Mouse (Mus musculus) telencephalon, adult 2 months (tissue): ENCODE results near the gene Nuak2.
"Not testable (repeated sequence)": the region's sequence is repeated elsewhere in the genome, so short reads cannot be mapped to it uniquely, and the experiment has no call there.

Experiments
- DNase-seq: peaks from one replicate; pipeline ENCODE4 v3.0.0-alpha.2; 2011; ENCODE audit warnings: low read depth, low spot score

Gene Nuak2

DNA sequence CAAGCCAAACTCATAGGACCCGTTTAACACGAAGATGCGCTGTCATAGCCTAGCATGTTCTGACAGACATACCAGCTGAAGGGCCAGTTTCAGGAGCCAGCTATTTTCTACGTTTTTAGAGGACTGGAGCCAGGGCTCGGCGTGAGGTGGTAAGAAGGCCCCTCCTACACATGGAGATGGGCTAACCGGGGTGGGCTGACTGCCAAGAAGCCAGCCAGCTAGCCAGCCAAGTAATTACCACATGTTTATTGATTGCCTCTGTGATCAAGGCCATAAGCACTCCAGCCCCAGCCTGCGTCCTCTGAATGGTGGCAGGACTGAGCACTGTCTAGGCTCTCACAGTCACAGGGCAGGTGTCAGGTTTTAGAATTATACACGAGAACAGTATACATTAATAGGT, 10.9 kb downstream of the Nuak2 start:
- no peak for DNase-seq

DNA sequence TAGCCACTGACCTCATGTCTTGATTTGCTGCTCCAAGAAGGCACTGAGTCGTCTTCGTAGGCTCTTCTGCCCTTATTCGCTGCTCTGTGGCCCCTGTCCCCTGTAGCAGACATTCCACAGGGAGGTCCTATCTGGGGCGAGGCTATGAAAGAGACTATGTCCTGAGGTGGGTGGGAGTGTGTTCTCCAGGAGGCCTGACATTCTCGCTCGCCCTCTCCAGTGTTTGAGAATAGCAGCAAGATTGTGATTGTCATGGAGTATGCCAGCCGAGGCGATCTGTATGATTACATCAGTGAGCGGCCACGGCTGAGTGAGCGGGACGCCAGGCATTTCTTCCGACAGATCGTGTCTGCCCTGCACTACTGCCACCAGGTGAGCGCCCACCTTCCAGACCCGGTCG, 11.6 kb downstream of the Nuak2 start:
- DNase-seq, result no peak

DNA sequence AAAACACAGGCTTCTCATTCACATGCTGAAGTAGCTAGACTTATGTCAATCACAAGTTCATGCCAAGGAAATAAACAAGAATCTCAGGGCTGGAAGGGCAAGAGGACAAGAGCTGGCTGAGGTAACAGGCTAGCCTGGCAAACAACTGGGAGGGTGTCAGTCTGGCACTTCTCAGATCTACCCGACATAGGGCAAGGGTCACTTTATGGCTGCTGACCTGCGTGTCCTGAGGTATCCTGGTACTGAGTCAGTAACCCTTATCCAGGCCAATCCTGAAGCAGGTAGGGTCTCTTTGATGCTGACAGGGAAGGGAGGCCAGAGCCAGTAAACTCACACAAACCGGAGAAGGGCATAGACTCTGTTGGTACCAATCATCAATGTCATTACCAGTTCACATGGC, 12.6 kb downstream of the Nuak2 start:
- DNase-seq, result no peak

DNA sequence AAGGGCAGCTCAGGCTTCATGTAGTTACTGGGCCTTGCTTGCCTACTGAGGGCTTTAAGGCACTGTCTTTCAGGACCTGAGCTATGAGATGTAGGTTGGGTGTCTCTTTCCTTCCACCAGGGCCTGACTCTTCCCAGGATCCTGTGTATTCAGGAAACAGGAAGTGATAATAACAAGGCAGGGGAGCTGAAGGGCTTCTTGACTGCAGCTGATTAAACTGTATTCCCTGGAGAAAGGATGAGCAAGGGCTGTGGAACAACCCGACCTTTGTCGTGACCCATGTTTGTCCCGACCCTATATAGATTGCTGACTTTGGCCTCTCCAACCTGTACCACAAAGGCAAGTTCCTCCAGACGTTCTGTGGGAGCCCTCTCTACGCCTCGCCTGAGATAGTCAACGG, 13.7 kb downstream of the Nuak2 start:
- no peak for DNase-seq

DNA sequence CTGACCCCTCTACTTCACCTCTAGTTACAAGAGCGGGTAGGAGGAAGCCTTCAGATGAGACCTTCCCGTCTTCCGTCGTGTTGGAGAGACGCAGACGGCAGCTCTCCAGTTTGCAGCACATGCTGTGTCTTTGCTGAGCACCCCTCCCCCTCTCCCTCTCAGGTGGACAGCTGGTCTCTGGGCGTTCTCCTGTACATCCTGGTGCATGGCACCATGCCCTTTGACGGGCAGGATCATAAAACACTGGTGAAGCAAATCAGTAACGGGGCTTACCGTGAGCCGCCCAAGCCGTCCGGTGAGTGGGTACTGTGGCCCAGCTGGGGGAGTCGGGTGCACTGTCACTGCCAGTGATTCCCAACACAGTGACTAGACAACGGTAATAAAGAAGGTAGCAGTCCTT, 14.5 kb downstream of the Nuak2 start:
- DNase-seq, result no peak

DNA sequence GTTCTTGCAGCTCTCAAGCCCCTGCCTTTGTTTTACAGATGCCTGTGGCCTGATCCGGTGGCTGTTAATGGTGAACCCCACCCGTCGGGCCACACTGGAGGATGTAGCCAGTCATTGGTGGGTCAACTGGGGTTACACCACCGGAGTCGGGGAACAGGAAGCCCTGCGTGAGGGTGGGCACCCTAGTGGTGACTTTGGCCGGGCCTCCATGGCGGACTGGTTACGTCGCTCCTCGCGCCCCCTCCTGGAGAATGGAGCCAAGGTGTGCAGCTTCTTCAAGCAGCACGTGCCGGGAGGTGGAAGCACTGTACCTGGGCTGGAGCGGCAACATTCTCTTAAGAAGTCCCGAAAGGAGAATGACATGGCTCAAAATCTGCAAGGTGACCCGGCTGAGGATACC, 15.4 kb downstream of the Nuak2 start:
- DNase-seq, result no peak

DNA sequence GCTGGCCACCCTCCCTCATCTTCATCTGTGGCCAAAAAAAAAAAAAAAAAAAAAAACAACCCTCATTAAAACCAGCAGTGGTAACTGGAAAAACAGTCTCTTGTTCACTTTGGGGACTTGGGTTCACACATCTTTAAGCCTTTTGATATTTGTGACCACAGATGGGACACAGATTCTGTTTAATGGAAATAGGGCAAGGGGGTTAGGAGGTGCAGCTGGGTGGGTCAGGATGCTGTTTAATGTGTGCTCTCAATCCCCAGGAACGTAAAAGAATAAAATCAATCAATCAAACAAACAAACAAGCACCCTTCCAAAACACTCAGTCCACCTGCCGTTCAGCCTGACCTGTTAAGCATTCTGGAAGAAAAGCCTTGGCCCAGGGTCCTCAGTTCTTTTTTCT, 17.3 kb downstream of the Nuak2 start:
- DNase-seq, result no peak

DNA sequence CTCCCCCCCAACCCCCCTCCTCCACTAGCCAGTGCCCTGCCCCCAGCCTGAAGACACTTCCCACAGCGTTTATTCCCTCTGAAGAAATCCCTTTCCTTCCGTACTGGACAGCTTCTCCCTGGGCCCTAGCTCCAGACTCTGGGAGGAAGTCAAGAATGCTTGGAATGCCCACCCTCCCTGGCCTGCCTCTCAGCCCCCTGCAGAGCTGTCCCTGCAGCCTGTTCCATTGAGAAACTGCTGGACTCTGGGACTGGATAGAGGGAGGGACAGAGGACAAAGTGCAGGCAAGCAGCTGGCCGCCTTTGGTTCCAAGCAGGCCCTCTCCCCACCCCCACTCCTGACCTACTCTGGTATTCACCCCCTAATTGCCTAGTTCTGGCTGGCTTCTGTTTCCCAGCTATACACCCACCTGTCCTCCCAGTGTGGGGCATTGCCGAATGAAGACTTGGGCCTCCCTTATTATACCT, 17.8 kb downstream of the Nuak2 start:
- DNase-seq, result no peak

DNA sequence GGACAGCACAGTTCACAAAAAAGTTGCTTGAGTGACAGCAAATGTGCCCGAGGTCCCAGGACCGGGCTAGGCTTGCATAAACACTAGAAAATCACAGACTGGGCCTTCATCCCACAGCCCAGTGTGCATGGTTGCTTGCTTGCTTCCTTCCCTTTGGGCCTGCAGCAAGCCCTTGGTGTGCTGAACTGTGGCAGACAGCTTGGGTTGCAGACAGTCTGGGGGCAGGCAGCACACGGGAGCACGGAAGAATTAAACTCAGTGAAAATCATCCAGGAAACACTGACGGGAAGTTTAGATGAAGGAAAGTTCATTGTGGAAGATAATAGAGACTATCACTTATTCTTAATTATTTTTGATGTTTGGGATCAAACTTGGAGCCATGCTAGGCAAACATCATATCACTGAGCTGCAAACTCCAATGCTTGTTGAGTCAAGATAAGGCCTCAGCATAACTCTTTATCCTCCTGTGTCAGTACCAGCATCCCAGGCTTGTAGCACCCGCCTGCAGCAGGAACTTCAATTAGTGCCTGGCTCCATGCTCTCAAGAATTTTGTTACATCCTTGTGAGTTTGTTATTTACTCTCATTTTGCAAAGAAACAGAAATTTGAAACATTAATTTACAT, 18.4 kb downstream of the Nuak2 start:
- no peak for DNase-seq

DNA sequence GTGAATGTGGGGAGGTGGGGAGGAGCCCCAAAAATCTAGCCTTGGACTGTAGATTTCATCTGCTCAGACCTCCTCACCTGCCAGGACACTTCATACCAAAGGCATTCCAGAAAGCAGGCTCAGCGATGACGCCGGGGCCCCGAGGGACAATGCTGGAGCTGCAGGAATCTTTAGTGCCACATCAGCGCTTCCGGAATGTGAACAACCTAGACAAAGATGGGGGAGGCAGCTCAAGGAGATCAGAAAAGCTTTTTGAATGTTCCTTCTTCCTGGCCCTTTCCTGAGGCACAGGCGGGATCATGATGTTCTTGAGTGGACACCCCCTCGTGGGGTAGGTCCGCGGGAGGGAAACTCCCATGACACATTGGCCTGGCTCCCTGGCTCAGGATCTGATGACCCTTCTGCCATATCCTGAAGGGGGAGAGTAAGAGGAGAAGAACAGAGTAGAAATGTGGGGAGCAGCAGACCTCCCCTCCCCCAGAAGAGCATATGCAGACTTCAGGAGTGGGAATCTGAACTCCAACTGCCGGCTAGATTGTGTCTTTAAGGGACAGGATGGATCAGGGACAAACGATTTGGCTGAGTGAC, 19.5 kb downstream of the Nuak2 start:
- DNase-seq, result no peak

DNA sequence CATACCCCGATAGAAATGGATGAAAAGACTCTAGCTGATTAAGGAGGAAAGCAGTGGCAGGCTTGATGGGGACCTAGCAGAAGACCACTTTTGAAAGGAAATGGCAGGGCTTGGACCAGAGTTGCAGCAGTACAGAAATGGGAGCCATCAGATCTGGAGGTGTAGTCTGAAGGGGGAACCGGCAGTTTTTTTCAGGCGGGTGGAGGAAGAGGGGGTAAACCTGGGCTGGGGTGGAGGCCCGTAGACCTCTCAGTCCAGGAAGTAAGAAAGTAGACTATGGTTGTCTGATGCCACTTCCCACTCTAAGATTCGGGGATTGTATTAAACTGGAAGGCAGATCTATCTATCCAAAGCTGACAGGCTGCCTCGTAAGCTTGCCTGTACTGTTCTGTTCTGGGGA, 21.0 kb downstream of the Nuak2 start:
- DNase-seq, result no peak

DNA sequence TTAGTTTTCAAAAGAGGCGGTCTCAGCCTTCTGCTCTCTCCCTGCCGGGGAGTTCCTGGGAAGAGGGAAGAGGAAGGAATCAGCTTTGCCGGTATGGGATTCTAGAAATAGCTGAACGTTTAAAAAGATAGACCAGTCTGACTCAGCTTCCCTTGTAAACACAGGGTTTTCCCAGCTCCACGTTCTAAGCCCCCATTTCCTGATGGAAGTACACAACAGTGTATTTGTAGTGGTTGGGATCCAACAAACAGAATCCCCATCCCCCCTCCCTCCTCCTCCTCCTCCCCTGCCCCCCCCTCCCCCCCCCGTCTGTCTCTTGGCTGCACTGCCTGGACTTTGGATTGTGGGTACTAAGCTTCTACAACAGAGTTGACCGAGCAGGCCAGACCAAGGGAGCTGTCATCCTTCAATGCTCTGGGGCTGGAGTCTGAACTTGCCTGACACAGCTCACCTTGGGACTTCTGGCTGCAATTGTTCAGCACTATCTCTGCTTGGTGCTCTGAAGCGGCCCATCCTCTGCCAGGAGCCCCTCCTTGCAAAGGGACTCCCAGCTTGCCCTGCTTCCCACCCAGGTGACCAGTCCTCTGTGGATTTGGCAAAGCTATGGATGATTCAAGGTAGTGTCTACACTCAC, 22.2 kb downstream of the Nuak2 start:
- DNase-seq, result no peak

DNA sequence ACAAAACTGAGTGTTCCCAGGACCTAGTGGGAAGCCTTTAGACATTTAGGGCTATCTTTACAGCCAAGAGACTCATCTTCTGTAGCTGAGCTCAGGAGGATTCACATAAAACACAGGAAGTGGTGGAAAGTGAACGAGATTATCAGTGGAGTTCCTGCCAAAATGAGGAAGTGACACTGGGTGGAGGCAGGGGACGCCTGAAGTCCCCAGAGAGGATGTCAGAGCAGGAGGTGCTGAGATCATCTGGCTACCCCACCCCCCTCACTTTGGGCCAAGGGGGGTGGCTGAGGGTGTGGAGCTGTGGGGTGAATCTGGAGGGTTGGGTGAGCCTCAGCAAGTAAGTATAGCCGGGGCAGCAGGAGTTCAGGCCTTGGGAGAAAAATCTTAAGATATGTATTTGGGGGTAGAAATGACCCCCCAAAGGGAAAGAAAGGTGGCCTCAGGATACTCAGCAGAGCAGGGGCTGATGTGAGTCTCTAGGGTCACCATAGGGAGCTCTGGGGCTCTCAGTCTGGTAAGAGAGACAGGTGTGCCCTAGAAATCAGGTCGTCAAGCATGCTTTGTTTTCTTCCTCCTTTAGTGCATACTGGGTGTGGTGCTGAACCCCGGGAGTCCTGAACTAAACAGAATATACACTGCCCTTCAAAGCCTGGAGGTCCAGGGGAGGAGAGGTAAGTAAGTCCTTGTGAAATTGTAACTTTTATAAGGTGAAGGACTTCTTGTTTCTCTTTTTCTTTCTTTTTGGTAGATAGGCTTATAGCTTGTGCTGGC, 26.0 kb downstream of the Nuak2 start:
- DNase-seq, result no peak

DNA sequence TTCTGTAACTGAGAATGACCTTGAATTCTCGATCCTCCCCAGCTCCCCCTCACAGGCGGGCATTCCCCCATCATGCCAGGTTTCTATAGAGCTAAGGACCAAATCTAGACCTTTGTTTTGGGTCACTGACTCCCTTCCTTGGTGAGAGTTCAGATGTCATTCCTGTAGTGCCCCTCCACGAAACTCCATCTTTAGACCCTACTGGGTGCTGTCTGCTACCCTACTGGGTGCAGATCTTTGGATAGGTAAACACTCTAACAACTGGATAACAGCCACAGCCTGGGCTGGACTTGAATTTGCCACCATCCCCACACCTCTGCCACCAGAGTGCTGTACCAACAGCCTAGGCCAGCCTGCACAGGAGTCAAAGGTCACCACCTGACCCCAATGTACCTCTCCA, 26.6 kb downstream of the Nuak2 start:
- no peak for DNase-seq

DNA sequence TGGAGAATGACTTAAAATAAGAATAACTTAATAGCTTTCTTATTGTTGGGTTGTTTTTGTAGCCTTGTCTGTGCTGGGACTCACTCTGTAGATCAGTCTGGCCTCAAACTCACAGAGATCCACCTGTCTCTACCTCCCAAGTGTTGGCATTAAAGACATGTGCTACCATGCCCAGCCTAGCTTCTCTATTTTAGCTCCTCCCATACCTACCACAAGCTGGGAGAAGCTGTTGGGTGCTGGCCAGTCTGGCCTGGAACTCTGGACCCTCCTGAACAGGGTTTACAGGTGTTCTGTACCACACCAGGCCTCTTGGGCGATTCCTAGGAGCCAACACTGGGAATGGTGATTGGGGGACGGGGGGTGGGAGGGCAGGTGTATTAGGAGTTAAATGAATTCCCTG, 27.3 kb downstream of the Nuak2 start:
- no peak for DNase-seq

DNA sequence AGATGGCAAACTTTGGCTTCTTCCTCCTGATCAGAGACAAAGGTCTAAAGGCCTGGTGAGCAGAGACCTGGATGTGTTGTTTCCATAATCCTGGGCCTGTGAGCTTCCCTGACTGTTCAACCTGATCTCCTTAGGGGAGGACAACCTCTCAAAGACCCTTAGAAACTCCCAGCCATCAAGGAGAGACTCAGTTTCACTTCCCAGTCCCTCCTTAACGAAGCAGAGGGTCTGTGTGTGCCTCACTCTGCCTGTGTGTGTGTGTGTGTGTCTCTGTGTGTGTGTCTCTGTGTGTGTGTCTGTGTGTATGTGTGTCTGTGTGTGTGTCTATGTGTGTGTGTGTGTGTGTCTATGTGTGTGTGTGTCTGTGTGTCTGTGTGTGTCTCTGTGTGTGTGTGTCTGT, 27.7 kb downstream of the Nuak2 start:
- no peak for DNase-seq

DNA sequence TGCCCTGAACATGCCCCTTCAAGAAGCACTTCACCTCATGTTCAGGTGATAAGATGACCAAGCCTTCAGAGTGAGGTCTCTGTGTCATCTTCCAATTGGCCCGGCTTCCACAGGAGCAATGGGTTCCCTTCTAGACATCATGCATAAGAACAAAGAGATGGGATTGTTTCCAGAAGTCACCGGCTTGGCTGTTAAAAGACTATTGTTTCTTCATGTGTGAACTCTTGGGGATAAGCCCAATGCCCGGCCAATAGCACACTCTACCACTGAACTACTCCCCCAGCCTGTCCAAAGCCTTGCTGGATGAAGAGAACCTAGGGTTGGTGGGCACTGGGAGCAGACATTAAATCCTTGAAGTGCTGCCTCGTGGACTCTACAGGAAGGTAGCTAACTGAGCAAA, 29.6 kb downstream of the Nuak2 start:
- no peak for DNase-seq

DNA sequence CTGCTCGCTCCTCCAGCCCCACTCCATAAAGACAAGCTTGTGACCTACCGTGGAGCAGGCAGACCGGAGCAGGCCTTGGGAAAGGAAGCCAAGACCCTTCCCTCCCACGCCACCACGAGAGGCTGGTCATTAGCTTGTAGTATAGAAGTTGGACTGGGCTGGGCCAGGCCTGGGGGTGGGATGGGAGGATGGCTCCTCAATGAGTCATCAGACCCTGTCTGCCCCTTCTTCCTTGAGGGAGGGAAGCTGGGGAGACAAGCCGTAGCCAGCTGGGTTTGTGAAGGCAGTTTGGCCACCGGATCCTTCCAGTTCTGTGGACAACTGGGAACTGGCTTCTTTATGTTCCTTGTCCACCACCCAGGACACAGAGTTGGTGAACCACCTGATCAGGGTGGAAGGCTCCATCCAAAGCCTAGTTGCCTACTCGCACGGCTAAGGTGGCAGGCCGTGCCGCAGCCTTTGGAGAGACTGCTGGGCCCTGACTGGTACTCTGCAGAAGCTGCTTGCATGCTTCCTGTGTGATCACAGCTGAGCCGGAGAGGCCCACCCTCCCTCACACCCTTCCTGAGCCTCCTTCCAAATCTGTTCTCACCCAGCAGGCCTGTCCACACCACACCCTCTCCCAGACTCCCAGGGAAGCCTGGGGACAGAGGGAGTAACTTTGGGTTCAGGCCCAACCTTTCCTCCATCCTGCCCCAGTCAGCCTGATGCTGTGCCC, 30.4 kb downstream of the Nuak2 start:
- DNase-seq, result no peak

DNA sequence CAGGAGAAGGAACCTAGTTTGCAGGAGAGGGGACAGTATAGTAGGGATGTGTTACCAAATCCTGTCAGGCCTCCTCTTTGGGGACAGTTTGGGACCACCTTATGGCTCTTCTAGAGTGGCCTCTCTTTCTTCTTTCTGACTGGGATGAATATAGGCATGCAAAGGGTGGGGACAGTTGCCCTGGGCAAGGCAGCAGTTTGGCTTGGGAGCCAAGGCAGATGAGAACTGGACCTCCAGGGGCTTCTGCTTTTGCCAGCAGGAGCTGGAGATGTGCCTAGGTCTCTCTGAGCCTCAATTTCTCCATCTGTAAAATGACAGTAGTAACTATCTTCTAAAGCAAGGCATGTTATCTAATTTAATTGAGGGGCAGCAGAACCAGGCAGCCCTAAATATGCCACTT, 31.0 kb downstream of the Nuak2 start:
- no peak for DNase-seq

DNA sequence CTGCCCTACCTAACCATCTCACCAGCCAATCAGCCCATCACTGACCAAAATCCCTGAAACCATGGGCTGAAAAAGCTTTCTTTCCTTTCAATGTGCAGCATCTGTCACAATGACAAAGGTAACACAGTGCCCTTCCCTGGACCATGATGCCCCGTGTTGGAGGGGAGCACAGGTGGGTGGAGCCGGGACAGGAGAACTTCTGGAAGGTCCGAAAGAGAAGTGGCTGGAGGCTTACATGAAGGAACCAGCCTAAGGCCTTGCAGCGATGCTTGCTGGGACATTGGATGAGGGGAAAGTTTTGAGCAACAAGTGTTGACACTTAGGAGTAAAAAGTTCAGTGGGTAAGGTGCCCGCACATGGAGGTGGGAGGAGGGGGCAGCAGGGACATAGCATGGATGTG, 32.5 kb downstream of the Nuak2 start:
- DNase-seq, result no peak

DNA sequence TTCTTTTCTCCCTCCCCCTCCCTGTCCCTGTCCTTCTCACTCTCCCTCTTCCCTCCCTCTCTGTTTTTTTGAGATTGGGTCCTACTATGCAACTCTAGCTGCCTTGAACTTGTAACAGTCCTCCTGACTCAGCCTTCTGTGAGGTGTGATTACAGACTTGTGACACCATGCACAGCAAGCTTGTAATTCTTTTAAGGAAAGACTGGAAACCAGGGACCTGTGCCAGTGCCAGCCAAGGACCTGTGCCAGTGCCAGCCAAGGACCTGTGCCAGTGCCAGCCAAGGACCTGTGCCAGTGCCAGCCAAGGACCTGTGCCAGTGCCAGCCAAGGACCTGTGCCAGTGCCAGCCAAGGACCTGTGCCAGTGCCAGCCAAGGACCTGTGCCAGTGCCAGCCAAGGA, 33.1 kb downstream of the Nuak2 start:
- not testable (repeated sequence) for DNase-seq

DNA sequence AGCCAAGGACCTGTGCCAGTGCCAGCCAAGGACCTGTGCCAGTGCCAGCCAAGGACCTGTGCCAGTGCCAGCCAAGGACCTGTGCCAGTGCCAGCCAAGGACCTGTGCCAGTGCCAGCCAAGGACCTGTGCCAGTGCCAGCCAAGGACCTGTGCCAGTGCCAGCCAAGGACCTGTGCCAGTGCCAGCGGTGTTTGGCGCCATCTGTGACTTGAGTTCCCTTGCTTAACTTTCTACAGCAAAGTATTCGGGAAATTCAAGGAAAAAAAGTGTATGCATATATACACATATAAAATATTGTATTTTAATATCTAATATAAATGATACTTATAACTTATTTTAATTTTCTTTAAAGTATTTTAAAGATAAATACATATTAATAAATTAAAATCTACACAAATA, 33.7 kb downstream of the Nuak2 start:
- DNase-seq, result not testable (repeated sequence)
